Mouse (Mus musculus) intestine, embryonic 15.5 days (tissue): ENCODE results near the gene Ptcd3. TPM values are rescaled to one million over a fixed set of nuclear protein-coding genes. Genes with fewer than 3 reads are reported as not detected.
"Not testable (repeated sequence)": the region's sequence is repeated elsewhere in the genome, so short reads cannot be mapped to it uniquely, and the experiment has no call there.

Experiments used
- ATAC-seq: fragments of 200-750 bp; cut with Nextera tagmentation; 2 replicates; pipeline ENCODE4 v1.8.0; 2017; ENCODE audit warnings: moderate TSS enrichment, moderate library complexity
- H3K27ac ChIP-seq: fragments of 300-500 bp; sonication (generic); 2 replicates; pipeline ENCODE4 v1.5.1; 2015; ENCODE audit warnings: mild to moderate bottlenecking, inconsistent platforms
- H3K27me3 ChIP-seq: fragments of 300-500 bp; sonication (generic); replicated peaks from 2 replicates; pipeline ENCODE4 v1.6.1; 2015; ENCODE audit warnings: inconsistent platforms
- H3K36me3 ChIP-seq: fragments of 300-500 bp; sonication (generic); 2 replicates; pipeline ENCODE4 v1.6.1; 2015; ENCODE audit warnings: inconsistent platforms
- H3K4me1 ChIP-seq: fragments of 300-500 bp; sonication (generic); replicated peaks from 2 replicates; pipeline ENCODE4 v1.6.1; 2015; ENCODE audit warnings: inconsistent platforms
- H3K4me2 ChIP-seq: fragments of 300-500 bp; sonication (generic); replicated peaks from 2 replicates; pipeline ENCODE4 v1.6.1; 2015; ENCODE audit warnings: mild to moderate bottlenecking, inconsistent platforms
- H3K4me3 ChIP-seq: fragments of 300-500 bp; sonication (generic); replicated peaks from 2 replicates; pipeline ENCODE4 v1.5.1; 2015; ENCODE audit warnings: inconsistent platforms
- H3K9ac ChIP-seq: fragments of 300-500 bp; sonication (generic); 2 replicates; pipeline ENCODE4 v1.6.1; 2015; ENCODE audit warnings: inconsistent platforms
- H3K9me3 ChIP-seq: fragments of 300-500 bp; sonication (generic); 2 replicates; pipeline ENCODE4 v1.6.1; 2016; ENCODE audit warnings: inconsistent platforms
- WGBS: fragments of 180-500 bp; shearing (Covaris S2); methylation state at CpG from one replicate; pipeline ENCODE4 v1.1.7; 2015; 5-methylcytosine and 5-hydroxymethylcytosine counted together
- polyA plus RNA-seq: library from polyadenylated mRNA; unstranded; fragments of >200 nt; fragmentation: Nextera tagmentation; extraction: Ambion mirVana; gene quantifications from 2 replicates; pipeline ENCODE4 v1.2.1, GENCODE M21; 2015

Ptcd3 gene
- polyA plus RNA-seq, 1 experiment from 2014 or later = 104 TPM

DNA sequence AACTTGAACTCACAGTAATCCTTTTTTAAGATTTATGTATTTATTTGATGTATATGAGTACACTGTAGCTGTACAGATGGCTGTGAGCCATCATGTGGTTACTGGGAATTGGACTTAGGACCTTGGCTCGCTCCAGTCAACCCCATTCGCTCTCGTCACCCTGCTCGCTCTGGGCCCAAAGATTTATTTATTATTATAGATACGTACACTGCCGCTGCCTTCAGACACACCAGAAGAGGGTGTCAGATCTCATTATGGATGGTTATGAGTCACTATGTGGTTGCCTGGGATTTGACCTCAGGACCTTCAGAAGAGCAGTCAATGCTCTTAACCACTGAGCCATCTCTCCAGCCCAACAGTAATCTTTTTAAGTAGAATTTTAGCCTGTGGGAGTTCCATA, 61.6 kb downstream of the Ptcd3 start:
- H3K9me3 ChIP-seq, H3K27ac ChIP-seq, H3K27me3 ChIP-seq, H3K9ac ChIP-seq, H3K4me2 ChIP-seq, H3K4me3 ChIP-seq, ATAC-seq, H3K36me3 ChIP-seq, H3K4me1 ChIP-seq: not testable (repeated sequence)
- 87% methylated on average over 6 of the region's 6 CpGs for WGBS

DNA sequence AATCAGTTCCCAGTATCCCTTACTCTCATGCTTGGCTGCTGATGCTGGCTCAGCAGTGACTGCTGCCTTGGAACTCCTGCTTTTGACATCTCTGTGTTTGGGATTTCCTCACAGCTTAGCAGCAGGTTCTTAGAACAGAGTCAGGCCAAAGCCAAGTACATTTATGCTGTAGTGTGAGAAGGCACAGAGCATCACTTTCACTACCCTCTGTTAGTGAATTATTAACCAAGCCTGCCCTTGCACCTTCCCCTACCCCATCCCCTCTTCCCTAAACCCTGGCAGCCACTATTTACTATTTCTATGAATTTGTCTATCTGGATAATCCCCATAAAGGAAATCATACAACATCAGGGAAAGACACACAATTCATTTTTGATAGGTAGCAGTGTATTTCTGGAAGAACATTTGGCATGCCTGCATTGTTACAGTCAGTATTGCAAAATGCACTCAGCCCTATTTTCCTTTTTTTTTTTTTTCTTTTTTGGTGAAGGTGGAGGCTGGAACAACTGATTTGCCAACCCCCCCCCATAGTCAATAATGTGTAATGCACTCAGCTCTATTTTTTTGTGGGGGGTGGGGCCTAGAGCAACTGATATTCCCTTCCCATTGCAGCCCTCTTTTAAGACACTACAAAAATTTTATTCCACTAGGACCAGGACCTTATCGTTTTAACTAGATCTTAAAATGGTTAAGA, 67.8 kb downstream of the Ptcd3 start:
- H3K36me3 ChIP-seq = no peaks in the 10 kb centered on the region
- no peak overlapping the region for H3K4me2 ChIP-seq
- 94% methylated on average over 1 of the region's 1 CpGs for WGBS
- H3K9me3 ChIP-seq = no peaks in the 10 kb centered on the region
- no peak overlapping the region for H3K27ac ChIP-seq
- H3K27me3 ChIP-seq = no peaks in the 10 kb centered on the region
- no peak for ATAC-seq
- no peak overlapping the region for H3K9ac ChIP-seq
- H3K4me1 ChIP-seq = no peaks in the 10 kb centered on the region
- H3K4me3 ChIP-seq = no peak overlapping the region

DNA sequence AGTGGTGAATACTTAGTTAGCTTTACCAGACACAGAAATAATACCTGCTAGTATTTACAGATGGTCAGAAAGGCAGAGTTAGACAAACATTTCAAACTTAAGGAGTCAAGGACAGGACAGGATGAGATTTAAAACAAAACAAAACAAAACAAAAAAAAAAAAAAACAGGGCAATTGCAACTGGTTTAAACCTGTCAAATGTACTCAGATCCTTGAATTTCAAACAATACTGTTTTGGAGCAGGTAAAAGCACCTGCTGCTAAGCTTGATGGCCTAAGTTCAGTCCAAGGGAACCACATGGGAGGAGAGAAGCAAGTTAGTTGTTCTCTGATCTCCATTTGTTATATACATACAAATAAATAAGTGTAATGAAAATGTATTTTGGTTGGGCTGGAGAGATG, 68.7 kb downstream of the Ptcd3 start:
- H3K9ac ChIP-seq = no peak overlapping the region
- H3K4me3 ChIP-seq = no peak overlapping the region
- no peaks in the 10 kb centered on the region for H3K9me3 ChIP-seq
- H3K27ac ChIP-seq = no peak overlapping the region
- H3K4me1 ChIP-seq = no peaks in the 10 kb centered on the region
- ATAC-seq = no peak
- no peaks in the 10 kb centered on the region for H3K36me3 ChIP-seq
- H3K4me2 ChIP-seq = no peak overlapping the region
- H3K27me3 ChIP-seq = no peaks in the 10 kb centered on the region

DNA sequence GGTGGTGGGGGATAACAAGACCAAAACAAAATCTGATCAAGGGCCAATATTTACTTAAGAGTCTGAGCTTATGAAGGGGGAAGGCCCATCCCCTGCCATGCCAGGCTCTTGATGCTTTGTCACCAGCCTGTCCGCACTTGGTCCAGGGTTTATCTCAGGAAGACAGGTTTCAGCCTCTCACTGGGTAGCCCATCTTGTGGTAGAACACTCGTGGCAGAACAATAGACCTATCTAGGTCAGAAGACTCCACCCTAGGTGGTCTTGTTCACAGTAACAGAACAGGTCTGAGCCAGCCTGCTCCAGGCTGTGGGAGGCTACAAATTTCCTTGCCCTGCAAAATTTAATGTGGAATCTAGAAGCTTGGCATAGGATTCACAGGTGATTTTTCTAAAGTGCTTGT, 71.7 kb downstream of the Ptcd3 start:
- Histone ChIP-seq H3K27ac (no peak overlapping the region), H3K4me3 (no peak overlapping the region), H3K4me2 (no peak overlapping the region), H3K4me1 (no peaks in the 10 kb centered on the region; the same call in 1 of the 2 replicates), H3K9ac (no peak overlapping the region), H3K27me3 (no peaks in the 10 kb centered on the region), H3K9me3 (no peaks in the 10 kb centered on the region), H3K36me3 (no peaks in the 10 kb centered on the region)
- no peak for ATAC-seq
- WGBS = 64% methylated on average over 2 of the region's 2 CpGs

DNA sequence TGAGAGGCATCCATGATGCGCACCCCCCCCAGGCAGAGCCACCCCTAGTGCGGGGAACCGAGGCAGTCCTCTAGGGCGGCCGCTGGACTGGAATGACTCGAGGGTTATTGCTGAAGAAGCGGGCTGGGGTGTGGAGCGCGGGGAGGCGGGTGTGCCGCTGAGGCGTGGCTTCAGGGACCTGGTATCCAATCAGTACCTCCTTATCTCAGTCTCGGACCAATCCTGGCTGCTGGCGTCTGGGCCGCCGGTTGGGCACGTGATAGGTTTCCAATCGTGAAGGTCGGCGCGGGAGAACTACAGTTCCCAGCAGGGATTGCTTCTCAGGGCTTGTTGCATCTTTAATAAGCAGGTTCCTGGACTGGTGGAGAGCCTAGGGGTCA, 77.0 kb downstream of the Ptcd3 start:
- H3K4me1 ChIP-seq = no peaks in the 10 kb centered on the region; the same call in 1 of the 2 replicates
- H3K27ac ChIP-seq = peak overlapping the region; percentile 94
- WGBS = 0% methylated on average over 21 of the region's 21 CpGs
- H3K27me3 ChIP-seq = no peaks in the 10 kb centered on the region
- H3K9me3 ChIP-seq = no peaks in the 10 kb centered on the region
- no peaks in the 10 kb centered on the region for H3K36me3 ChIP-seq
- ATAC-seq = peak; percentile 99
- H3K4me2 ChIP-seq = peak overlapping the region; percentile 69
- H3K9ac ChIP-seq = peak overlapping the region; percentile 81
- peak overlapping the region; percentile 94 for H3K4me3 ChIP-seq

DNA sequence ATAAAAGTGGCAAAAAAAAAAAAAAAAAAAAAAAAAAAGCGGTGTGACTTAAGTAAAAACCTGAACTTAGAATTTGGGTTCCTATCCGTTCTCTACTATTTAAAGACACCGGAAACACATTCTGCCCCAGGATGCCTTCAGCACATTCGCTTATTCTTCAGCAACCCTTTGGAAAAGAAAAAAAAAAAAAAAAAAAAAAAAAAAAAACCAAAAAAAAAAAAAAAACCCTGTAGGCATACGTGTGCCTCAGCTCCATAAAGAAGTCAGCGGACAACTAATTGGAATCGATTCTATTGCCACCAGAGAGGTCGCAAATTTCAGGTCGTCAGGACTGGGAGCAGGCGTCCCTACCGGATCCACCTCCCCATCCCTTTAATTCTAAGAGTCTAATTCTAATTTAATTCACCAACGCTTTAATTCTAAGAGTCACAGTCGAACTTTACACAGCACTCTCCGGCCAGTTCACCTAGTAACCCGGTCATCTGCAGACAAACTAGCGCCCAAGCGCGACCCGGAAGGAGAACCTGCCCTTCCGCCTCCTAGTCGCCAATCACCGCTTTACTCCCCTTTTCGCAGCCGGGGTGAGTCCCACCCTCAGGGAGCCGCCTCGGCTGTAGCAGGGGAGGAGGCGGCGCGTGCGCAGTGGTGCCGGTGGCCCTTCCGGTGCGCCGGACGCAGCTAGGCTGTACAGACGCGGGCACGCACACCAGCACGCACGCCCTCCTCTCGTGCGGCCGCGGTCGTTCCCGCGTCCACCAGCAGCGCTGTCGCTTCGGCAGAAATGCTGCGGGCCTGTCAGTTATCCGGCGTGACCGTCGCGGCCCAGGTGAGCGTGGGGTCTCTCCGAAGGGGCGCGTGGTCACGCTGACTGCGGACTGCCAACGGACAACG, 77.6 kb downstream of the Ptcd3 start, which contains the start of gene Immt:
Gene Immt (plus strand): TSS at position 642 of the 891 bp plus-strand sequence.
- H3K27me3 ChIP-seq = no peaks in the 10 kb centered on the region
- H3K9me3 ChIP-seq = no peaks in the 10 kb centered on the region
- ATAC-seq = peak; percentile 100
- under 1% methylated on average over 64 of the region's 64 CpGs for WGBS
- no peaks in the 10 kb centered on the region; the same call in 1 of the 2 replicates for H3K4me1 ChIP-seq
- H3K4me2 ChIP-seq = peak within 1 kb of the TSS; percentile 69
- H3K27ac ChIP-seq = peak within 1 kb of the TSS; percentile 94
- peak within 1 kb of the TSS; percentile 94 for H3K4me3 ChIP-seq
- peak within 1 kb of the TSS; percentile 81 for H3K9ac ChIP-seq
- no peaks in the 10 kb centered on the region for H3K36me3 ChIP-seq

Other genes with a start within 250 kb of the Ptcd3 start
- 16.1 and 16.6 TPM in 2 replicates for gene Reep1, start 201.2 kb downstream of the Ptcd3 start, polyA plus RNA-seq
- gene Mrpl35, start 81.8 kb downstream of the Ptcd3 start, polyA plus RNA-seq = 74.3 and 74.8 TPM in 2 replicates
- gene Immt, start 77.4 kb downstream of the Ptcd3 start, polyA plus RNA-seq = 241 and 242 TPM in 2 replicates
- gene Polr1a, start 303 bp upstream of the Ptcd3 start, polyA plus RNA-seq = 30.2 and 30.8 TPM in 2 replicates
- gene St3gal5, start 188.8 kb upstream of the Ptcd3 start, polyA plus RNA-seq = 19.4 and 24.0 TPM in 2 replicates